Mouse (Mus musculus): ENCODE measurements around the gene Sesn1.

- no peak for TF ChIP-seq POLR2A (IDR thresholded peaks at IDR 0.05; ENCODE audit: low read depth, low read length)
- no peak for TF ChIP-seq CTCF (IDR thresholded peaks at IDR 0.05; ENCODE audit: extremely low read depth, insufficient read length, insufficient replicate concordance, low read depth, low read length)
Observed at GRCm38 (mm10) chr10:41871564-41871963, 61.8 kb downstream of the Sesn1 start.

Measured in small intestine, adult 2 months (tissue).